Mouse (Mus musculus) E14TG2a.4 (cell line): ENCODE measurements at regions not wholly inside any gene's neighbourhood (a gene's known extent, or its start where the extent isn't known, plus 50 kb on each side); places are given as distances from the start of the nearest gene placed in this dataset.
A peak's percentile ranks its signal among the peaks of the same experiment; 100 is the strongest.

Source experiments
- H3K27me3 ChIP-seq: 2 replicates; pipeline ENCODE4 v1.6.1; 2014; ENCODE audit warnings: low read length, control low read depth; ENCODE audit not compliant: insufficient read depth
- H3K36me3 ChIP-seq: 2 replicates; pipeline ENCODE4 v1.6.1; 2014; ENCODE audit warnings: low read length, control low read depth; ENCODE audit not compliant: insufficient read depth
- H3K4me1 ChIP-seq: replicated peaks from 2 replicates; pipeline ENCODE4 v1.6.1; 2014; ENCODE audit warnings: low read depth, low read length, control low read depth
- H3K4me3 ChIP-seq: replicated peaks from 2 replicates; pipeline ENCODE4 v1.5.1; 2014; ENCODE audit warnings: mild to moderate bottlenecking, low read length
- H3K9me3 ChIP-seq: 2 replicates; pipeline ENCODE4 v1.6.1; 2014; ENCODE audit warnings: low read length, control low read depth
- CTCF ChIP-seq: conservative IDR thresholded peaks from 2 replicates; pipeline ENCODE4 v1.5.1; 2014; ENCODE audit warnings: low read length
- NANOG ChIP-seq: IDR thresholded peaks from 2 replicates; pipeline ENCODE4 v1.6.1; 2014; ENCODE audit warnings: borderline replicate concordance, low read length, mixed read lengths
- POU5F1 ChIP-seq: IDR thresholded peaks from 2 replicates; pipeline ENCODE4 v1.6.1; 2014; ENCODE audit warnings: low read length, borderline replicate concordance

DNA sequence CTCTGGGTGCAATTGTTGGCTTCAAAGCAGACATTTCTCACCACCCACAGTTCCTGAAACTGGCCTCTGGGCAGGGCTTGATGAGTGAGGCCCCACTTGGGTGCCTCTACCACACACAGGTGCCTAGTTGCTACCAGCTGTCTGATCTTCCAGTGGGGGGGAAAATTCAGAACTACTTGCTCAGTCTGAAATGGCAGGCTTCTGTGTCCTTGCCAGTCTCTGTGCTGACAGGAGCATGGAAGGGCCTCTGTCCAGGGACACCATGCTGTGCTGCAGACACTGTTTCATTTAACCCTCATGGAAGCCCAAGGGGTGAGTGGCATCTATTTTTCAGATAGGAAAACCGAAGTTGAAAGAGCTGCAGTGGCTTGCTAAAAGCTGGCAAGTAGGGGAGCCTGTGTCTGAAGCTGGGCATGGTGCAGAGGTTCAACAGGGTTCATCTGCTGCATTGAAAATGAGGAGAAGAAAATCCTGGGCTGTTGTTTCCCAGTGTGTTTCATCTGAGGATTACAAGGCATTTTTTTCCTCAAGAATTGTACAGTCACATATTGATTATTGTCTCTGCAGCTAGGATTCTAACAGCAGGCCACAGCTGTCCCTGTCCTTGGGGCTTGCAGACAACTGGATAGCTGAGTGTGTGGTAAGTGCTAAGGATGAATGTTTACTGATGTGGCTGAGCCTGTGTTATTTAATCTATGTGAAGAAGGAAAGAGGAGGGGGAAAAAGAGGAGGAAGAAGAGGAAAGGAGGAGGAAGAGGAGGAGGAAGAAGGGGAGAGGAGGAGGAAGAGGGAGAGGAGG, 78.4 kb upstream of the Gadd45a start:
- Histone ChIP-seq H3K9me3 (no peaks in the 10 kb centered on the region), H3K36me3 (peaks cover 7% of the 10 kb centered on the region), H3K27me3 (no peaks in the 10 kb centered on the region), H3K4me3 (0 out of 2 replicates have a peak overlapping the region, but pooled peaks have one; percentile 10), H3K4me1 (peaks cover 68% of the 10 kb centered on the region)
- TF ChIP-seq CTCF (no peak), POU5F1 (no peak), NANOG (no peak)

DNA sequence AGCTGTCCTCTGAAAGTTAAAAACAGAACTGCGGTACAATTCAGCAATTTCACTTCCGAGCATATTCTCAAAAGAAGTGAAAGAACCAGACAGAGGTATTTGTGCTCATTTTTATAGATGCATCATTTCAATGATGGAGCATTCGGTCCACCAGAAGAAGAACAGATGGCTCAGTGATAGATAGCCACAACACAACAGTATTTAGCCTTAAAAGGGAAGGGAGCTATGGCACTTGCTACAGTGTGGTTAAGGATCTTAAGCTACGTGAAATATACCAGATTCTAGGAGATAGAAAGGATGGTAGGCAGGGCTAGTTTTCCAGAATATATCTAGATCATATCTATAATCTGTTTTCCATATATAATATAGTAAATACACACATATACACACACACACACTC, 77.5 kb upstream of the Gadd45a start:
- Histone ChIP-seq H3K36me3 (peaks cover 7% of the 10 kb centered on the region), H3K9me3 (no peaks in the 10 kb centered on the region), H3K27me3 (no peaks in the 10 kb centered on the region), H3K4me3 (peak overlapping the region; percentile 78), H3K4me1 (peaks cover 77% of the 10 kb centered on the region)
- TF ChIP-seq NANOG (no peak), POU5F1 (no peak), CTCF (no peak)

DNA sequence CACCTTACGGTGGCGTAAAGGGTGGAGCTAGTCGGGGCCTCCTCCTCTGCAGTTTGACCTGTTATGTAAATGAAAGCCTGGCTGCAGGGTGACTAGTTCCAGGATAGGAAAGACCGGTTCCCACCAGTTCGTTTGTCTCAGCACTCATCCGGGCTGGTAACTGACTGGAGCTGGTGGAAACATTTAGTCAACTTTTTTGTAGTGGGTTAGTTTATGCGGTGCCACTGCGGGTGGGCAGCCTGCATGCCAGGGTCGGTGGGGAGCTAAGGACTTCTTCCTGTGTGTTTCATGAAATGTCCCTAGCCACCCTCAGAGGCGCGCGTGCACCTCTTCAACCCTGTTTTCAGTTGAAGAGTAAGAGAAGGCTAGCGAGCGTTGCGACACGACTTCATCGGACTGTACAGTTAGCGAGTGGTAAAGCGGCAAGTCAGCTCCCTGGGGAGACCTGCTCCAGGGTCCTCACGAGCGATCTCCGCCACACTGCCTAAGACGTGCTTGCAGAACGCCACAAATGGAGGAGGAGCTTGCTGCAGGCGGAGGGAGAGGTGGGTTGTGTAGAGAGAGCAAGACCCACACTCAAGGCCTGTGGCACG, 76.5 kb upstream of the Gadd45a start:
- H3K4me3 ChIP-seq: peak overlapping the region; percentile 78
- TF ChIP-seq POU5F1 (no peak), NANOG (no peak), CTCF (no peak)
- H3K4me1 ChIP-seq: peaks cover 86% of the 10 kb centered on the region

DNA sequence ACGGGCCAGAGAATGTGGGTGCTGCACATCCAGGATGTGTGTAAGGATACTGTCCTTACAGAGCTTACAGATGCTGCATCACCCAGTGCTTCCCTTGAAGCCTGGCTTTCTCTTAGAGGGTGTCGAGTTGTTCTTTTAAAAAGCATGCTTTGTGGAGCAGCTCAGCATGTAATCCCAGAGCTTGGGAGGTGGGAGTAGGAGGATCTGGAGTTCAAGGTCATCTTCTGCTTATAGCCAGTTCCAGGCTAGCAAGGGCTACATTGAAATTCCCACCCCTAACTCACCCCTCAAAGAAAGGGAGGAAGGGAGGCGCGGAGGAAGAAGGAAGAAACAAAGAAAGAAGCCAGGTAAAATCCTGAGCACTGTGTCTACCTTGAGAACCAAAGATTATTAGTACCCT, 76.0 kb upstream of the Gadd45a start:
- peak; percentile 4; the same call in 1 of the 2 replicates for TF ChIP-seq NANOG
- no peak for TF ChIP-seq CTCF
- H3K4me3 ChIP-seq: peak overlapping the region; percentile 78
- H3K9me3 ChIP-seq: no peaks in the 10 kb centered on the region
- no peaks in the 10 kb centered on the region for H3K27me3 ChIP-seq
- H3K4me1 ChIP-seq: peaks cover 84% of the 10 kb centered on the region
- H3K36me3 ChIP-seq: peaks cover 7% of the 10 kb centered on the region

More for the DNA sequence above, 76.5 kb upstream of the Gadd45a start:
- H3K36me3 ChIP-seq: peaks cover 7% of the 10 kb centered on the region
- no peaks in the 10 kb centered on the region for H3K27me3 ChIP-seq
- H3K9me3 ChIP-seq: no peaks in the 10 kb centered on the region

DNA sequence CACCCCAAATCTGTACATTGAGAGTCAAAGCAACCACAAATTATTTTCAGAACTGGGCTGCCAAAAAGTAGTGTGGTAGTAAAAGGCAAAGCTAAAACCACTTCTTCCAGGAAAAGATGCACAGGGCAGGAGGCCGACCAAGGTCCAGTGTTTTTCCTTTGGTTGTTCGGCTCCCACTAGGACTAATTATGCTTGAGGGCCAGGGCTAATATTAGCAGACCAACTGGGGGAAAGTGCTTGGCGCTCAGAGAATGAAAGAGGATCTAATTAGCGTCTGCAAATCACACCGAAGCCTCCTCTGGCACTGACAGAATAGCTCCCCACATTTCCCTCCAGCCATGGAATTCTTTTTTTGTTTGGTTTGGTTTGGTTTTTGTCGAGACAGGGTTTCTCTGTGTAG, 75.1 kb upstream of the Gadd45a start:
- Histone ChIP-seq H3K4me1 (peaks cover 87% of the 10 kb centered on the region), H3K9me3 (no peaks in the 10 kb centered on the region), H3K27me3 (no peaks in the 10 kb centered on the region), H3K4me3 (peak overlapping the region; percentile 78), H3K36me3 (peaks cover 7% of the 10 kb centered on the region)
- TF ChIP-seq CTCF (no peak), POU5F1 (no peak), NANOG (no peak)

DNA sequence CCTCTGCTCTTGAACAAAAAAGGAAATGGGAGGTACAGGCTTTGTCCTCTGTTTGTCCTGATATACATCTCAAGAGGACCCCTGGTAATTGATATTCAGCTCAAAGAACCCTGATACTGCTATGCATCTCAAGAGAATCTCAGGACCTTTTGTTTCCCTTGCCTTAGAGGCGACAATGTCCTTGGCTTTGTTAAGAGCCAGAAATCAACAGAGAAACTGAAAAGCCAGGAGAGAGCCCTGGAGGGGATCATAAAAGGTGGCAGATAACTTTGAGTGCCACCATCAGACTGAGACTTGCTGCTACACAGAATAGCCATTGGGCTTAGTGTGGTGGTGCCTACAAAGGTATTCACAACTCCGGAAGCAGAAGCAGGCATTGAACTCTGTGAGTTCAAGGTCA, 74.3 kb upstream of the Gadd45a start:
- peak overlapping the region; percentile 78 for H3K4me3 ChIP-seq
- peaks cover 87% of the 10 kb centered on the region for H3K4me1 ChIP-seq
- H3K27me3 ChIP-seq: no peaks in the 10 kb centered on the region
- no peaks in the 10 kb centered on the region for H3K9me3 ChIP-seq
- TF ChIP-seq CTCF (no peak), NANOG (peak; percentile 99), POU5F1 (no peak; the same call in 1 of the 2 replicates)
- no peaks in the 10 kb centered on the region for H3K36me3 ChIP-seq

DNA sequence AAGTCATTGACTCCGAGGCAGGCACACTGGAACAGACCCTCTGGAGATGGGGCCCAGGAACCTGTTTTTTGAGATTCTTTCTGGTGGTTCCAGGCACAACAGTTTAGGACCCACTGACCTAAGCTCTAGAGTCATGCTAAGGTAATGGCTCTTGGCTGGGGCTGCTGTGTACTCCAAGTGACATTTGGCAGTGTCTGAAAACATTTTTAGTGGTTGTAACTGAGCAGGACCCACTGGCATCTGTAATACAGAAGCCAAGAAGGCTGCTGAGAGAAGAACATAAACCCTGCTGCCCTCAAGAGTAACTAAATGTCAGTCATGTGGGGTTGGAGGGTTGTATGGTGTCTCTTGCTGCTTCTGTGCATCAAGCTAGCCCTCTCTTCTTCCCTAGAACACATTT, 73.1 kb upstream of the Gadd45a start:
- H3K4me1 ChIP-seq: peaks cover 87% of the 10 kb centered on the region
- peak overlapping the region; percentile 45; the same call in 1 of the 2 replicates for H3K4me3 ChIP-seq
- TF ChIP-seq CTCF (no peak), NANOG (no peak), POU5F1 (no peak)
- no peaks in the 10 kb centered on the region for H3K36me3 ChIP-seq
- H3K9me3 ChIP-seq: no peaks in the 10 kb centered on the region
- no peaks in the 10 kb centered on the region for H3K27me3 ChIP-seq

DNA sequence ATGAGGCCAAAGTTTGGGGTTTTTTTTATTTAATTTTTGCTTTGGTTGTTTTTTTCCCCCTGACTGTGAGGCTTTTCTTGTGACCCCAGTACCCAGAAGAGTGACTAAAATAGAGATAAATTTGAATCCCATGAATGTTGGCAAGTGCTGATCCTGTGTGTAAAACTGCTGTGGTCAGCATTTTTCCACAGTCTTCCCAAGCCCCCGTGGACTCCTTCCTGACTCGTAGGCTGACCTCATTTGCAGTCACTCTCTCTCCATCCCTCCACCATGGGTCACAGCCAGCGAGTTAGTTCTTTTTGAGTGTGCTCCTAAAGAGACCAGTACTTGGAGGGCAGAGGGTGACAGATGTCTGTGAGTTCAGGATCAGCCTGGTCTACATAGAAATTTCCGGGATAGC, 72.5 kb upstream of the Gadd45a start:
- Histone ChIP-seq H3K27me3 (no peaks in the 10 kb centered on the region), H3K9me3 (no peaks in the 10 kb centered on the region), H3K36me3 (no peaks in the 10 kb centered on the region), H3K4me3 (no peak overlapping the region), H3K4me1 (peaks cover 87% of the 10 kb centered on the region)
- no peak for TF ChIP-seq NANOG
- no peak for TF ChIP-seq POU5F1
- TF ChIP-seq CTCF: no peak

DNA sequence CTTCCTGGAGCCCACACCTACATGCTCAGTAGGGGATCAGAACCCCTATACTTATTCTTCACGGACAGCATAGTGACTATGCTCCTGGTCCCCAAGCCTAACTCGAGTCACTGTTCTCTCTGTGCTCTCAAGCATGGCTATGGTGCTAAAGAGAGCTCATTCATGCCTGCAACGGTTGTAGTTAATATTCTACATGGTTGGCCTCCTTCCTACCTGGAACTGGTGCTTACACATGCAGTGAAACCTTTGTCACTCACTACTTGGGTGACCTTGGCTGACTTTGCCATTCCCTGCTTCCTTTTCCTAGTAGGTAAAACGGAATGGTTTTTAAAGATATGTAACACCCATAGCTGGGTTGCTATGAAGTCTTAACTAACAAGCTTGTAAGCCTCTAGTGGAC, 70.3 kb upstream of the Gadd45a start:
- H3K36me3 ChIP-seq: no peaks in the 10 kb centered on the region
- TF ChIP-seq NANOG: no peak
- TF ChIP-seq CTCF: no peak
- H3K9me3 ChIP-seq: no peaks in the 10 kb centered on the region
- H3K4me3 ChIP-seq: no peak overlapping the region
- no peaks in the 10 kb centered on the region for H3K27me3 ChIP-seq
- peaks cover 83% of the 10 kb centered on the region for H3K4me1 ChIP-seq
